Mouse (Mus musculus) liver, embryonic 14.5 days (tissue): ENCODE data around the gene Hpcal1.

Experiments
- CTCF ChIP-seq: IDR thresholded peaks from 2 replicates; pipeline ENCODE4 v1.5.1; 2016; ENCODE audit warnings: antibody characterized with exemption, low read depth, control low read depth
- EP300 ChIP-seq: IDR thresholded peaks from 2 replicates; pipeline ENCODE4 v1.6.1; 2016; ENCODE audit warnings: antibody characterized with exemption, low read depth

DNA sequence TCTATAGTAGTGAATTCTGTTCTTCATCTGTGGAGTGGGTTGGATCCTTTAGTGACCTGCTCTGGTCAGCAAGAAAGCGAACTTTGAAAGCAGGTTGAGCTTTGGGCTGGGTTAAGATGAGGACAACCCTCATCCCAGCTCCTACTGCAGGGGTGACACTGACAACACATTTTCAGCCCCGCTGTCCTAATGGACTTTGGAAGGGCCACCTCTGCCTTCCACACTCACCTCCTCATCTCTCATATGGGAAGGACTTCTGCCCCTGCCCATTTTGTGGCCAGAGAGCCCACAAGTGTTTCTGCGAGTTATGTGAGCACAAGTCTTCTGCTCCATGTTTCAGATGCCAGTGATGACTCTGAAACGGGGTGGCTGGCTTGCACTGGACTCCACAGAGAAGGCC lies 41.9 kb downstream of the Hpcal1 start:
- TF ChIP-seq CTCF: no peak
- TF ChIP-seq EP300: no peak
